Mouse (Mus musculus): ENCODE results near the gene Itgb1bp1. TPM values are rescaled to one million over a fixed set of nuclear protein-coding genes. Genes with fewer than 3 reads are reported as not detected.

Itgb1bp1 gene
- polyA plus RNA-seq, 1 experiment, result 135 TPM

DNA sequence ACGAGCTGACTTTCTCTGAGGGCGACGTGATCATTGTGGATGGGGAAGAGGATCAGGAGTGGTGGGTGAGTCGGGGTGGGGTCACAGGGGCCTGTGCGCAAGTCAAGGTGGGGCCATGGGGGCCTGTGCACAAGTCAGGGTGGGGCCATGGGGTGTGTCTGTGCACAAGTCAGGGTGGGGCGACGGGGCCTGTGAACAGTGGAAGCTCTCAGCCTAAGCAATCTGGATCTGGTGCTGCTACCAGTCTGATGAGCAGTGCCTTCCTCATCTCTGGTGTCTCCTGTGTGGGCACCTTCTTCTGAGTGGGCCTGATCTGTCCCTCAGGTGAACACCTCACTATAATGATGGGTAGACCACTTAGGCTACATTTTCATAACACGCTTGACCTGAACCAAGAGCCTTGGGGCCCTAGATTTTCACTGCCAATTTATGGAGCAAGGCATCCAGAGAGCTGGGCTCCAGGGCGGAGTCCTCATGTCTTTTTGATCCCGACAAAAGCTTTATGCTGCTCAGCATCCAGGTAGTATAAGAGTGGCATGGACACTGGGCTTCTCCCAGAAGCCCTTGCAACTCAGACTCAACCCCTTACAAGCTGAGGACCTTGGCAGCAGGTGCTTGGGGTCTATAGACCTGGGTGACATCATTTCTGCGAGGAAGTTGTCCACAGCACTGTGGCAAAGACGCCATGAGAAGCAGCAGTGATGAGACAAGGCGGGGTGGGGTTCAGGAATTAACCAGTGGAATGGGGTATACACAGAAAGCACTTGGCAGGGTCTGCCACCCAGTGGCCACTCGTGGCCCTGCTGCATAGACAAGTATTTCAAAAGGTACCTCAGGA is 19.9 kb downstream of the Itgb1bp1 start:
- no peaks in the 10 kb centered on the region for H3K27me3 ChIP-seq (ENCODE audit: control insufficient read depth, insufficient read depth, low read length)
- H3K27ac ChIP-seq (ENCODE audit: control insufficient read depth, insufficient read depth, low read depth, low read length), result no peak overlapping the region
- no peaks in the 10 kb centered on the region; the same call in 1 of the 2 replicates for H3K36me3 ChIP-seq (ENCODE audit: control insufficient read depth, insufficient read depth, low read length)
- no peak for TF ChIP-seq POLR2A (IDR thresholded peaks at IDR 0.05; ENCODE audit: control insufficient read depth, low read depth, low read length)
- TF ChIP-seq CTCF (IDR thresholded peaks at IDR 0.05; ENCODE audit: control insufficient read depth, insufficient read depth, insufficient replicate concordance, low read depth, low read length), result peak; percentile 53; the same call in 1 of the 2 replicates
- H3K4me1 ChIP-seq (ENCODE audit: control insufficient read depth, insufficient read depth, low read length), result no peaks in the 10 kb centered on the region
- H3K4me3 ChIP-seq (ENCODE audit: control insufficient read depth, low read depth, low read length), result no peak overlapping the region

DNA sequence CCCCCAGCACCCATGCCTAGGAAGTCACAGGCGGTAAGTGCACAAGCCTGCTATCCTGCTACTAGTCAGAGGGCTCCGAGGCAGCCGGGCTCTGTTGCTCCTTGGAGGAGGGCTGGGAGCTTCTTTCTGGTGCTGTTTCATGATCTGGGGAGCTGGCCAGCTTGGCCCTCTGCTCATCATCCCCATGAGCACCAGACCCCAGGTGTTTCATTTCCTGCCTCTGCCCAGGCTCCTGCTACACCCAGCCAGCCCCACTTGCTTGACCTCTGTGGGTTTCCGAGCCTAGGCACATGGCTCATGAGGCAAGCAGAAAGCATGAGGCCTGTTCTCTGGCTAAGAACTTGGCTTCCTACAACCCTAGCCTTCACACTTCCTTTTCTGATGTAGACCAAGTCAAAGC is 20.6 kb downstream of the Itgb1bp1 start:
- no peak overlapping the region for H3K27ac ChIP-seq (ENCODE audit: control insufficient read depth, insufficient read depth, low read depth, low read length)
- no peaks in the 10 kb centered on the region; the same call in 1 of the 2 replicates for H3K36me3 ChIP-seq (ENCODE audit: control insufficient read depth, insufficient read depth, low read length)
- H3K4me1 ChIP-seq (ENCODE audit: control insufficient read depth, insufficient read depth, low read length), result no peaks in the 10 kb centered on the region
- H3K4me3 ChIP-seq (ENCODE audit: control insufficient read depth, low read depth, low read length), result no peak overlapping the region
- H3K27me3 ChIP-seq (ENCODE audit: control insufficient read depth, insufficient read depth, low read length), result no peaks in the 10 kb centered on the region
- TF ChIP-seq CTCF (IDR thresholded peaks at IDR 0.05; ENCODE audit: control insufficient read depth, insufficient read depth, insufficient replicate concordance, low read depth, low read length), result no peak
- TF ChIP-seq POLR2A (IDR thresholded peaks at IDR 0.05; ENCODE audit: control insufficient read depth, low read depth, low read length), result no peak

DNA sequence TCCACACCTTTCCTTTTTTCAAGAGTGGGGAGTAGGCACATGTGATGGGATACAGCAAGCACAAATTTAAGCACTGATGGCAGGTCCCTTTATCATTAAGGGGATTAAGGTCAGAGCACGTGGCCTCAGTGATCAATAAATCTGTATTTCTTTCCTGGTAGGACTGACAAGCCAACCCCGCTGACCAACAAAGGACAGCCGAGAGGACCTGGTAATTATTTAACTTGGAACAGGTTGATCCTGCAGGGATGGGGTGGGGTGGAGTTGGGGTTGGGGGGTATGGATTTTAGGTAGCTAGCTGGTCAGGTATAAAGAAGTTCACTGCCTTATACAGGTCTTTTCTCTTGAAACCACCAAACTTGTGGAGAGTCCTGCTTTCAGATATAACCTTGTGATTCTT is 21.1 kb downstream of the Itgb1bp1 start:
- Histone ChIP-seq H3K27me3 (ENCODE audit: control insufficient read depth, insufficient read depth, low read length) (no peaks in the 10 kb centered on the region), H3K27ac (ENCODE audit: control insufficient read depth, insufficient read depth, low read depth, low read length) (no peak overlapping the region), H3K4me1 (ENCODE audit: control insufficient read depth, insufficient read depth, low read length) (no peaks in the 10 kb centered on the region), H3K36me3 (ENCODE audit: control insufficient read depth, insufficient read depth, low read length) (no peaks in the 10 kb centered on the region), H3K4me3 (ENCODE audit: control insufficient read depth, low read depth, low read length) (no peak overlapping the region)
- TF ChIP-seq CTCF (IDR thresholded peaks at IDR 0.05; ENCODE audit: control insufficient read depth, insufficient read depth, insufficient replicate concordance, low read depth, low read length), result no peak
- no peak for TF ChIP-seq POLR2A (IDR thresholded peaks at IDR 0.05; ENCODE audit: control insufficient read depth, low read depth, low read length)

DNA sequence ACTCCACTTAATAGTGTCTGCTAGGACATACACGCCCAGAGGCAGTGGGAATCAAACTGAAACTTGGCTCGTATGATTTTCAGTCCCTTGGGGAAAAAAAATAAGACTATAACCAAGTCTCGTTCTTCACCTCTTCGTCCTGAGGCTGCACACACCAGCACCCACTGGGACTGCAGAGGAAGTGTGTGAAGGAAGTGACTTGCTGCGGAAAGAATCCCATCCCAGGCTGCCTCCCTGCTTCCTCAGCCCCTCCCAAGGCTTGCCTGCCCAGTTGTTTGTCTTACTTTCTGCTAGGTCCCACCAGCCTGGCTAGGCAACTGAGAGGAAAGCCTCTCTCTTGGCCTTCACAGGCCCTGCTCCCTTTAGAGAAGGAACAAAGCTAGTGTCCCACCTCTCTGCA is 21.8 kb downstream of the Itgb1bp1 start:
- Histone ChIP-seq H3K27me3 (ENCODE audit: control insufficient read depth, insufficient read depth, low read length) (no peaks in the 10 kb centered on the region), H3K4me1 (ENCODE audit: control insufficient read depth, insufficient read depth, low read length) (no peaks in the 10 kb centered on the region), H3K27ac (ENCODE audit: control insufficient read depth, insufficient read depth, low read depth, low read length) (no peak overlapping the region), H3K36me3 (ENCODE audit: control insufficient read depth, insufficient read depth, low read length) (no peaks in the 10 kb centered on the region), H3K4me3 (ENCODE audit: control insufficient read depth, low read depth, low read length) (no peak overlapping the region)
- no peak for TF ChIP-seq POLR2A (IDR thresholded peaks at IDR 0.05; ENCODE audit: control insufficient read depth, low read depth, low read length)
- no peak for TF ChIP-seq CTCF (IDR thresholded peaks at IDR 0.05; ENCODE audit: control insufficient read depth, insufficient read depth, insufficient replicate concordance, low read depth, low read length)

DNA sequence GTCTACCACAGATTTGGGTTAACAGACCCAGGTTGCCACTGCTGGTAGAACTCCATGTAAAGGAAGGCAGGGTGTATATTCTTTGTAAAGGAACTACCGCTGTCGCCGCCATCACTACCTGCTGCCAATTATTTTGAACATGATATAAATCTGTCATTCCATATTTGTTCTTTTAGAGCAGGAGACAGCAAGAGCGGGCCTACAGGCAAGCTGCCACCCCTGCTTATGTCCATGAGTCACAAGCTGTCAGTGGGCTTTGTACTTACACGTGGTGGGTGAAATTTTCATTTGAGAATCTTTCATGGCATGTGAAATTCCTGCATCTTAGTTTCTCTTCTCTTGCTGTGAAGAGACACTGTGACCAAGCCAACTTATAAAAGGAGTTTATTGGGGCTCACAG is 22.8 kb downstream of the Itgb1bp1 start:
- Histone ChIP-seq H3K27ac (ENCODE audit: control insufficient read depth, insufficient read depth, low read depth, low read length) (no peak overlapping the region), H3K36me3 (ENCODE audit: control insufficient read depth, insufficient read depth, low read length) (no peaks in the 10 kb centered on the region), H3K4me1 (ENCODE audit: control insufficient read depth, insufficient read depth, low read length) (no peaks in the 10 kb centered on the region), H3K27me3 (ENCODE audit: control insufficient read depth, insufficient read depth, low read length) (no peaks in the 10 kb centered on the region), H3K4me3 (ENCODE audit: control insufficient read depth, low read depth, low read length) (no peak overlapping the region)
- TF ChIP-seq CTCF (IDR thresholded peaks at IDR 0.05; ENCODE audit: control insufficient read depth, insufficient read depth, insufficient replicate concordance, low read depth, low read length), result no peak
- no peak for TF ChIP-seq POLR2A (IDR thresholded peaks at IDR 0.05; ENCODE audit: control insufficient read depth, low read depth, low read length)

DNA sequence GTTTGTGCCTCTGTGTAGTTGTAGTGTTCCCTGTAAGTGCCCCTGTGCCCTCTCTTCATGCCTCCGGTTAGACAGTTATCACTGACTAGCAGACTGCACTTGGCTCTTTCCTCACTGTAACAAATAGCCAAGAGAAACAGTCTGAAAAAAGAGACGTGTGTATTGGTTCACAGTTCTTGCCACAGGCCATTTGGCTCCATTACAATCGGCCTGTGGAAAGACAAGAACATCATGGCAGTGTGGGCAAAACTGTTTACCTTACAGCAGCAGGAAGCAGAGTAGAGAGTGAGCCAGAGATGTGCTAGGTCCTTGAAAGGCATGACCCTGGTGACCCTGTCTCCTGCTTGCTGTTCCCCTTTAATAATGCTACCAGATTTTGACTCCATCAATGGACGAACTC is 24.6 kb downstream of the Itgb1bp1 start:
- no peak for TF ChIP-seq CTCF (IDR thresholded peaks at IDR 0.05; ENCODE audit: control insufficient read depth, insufficient read depth, insufficient replicate concordance, low read depth, low read length)
- TF ChIP-seq POLR2A (IDR thresholded peaks at IDR 0.05; ENCODE audit: control insufficient read depth, low read depth, low read length), result no peak
- Histone ChIP-seq H3K27me3 (ENCODE audit: control insufficient read depth, insufficient read depth, low read length) (no peaks in the 10 kb centered on the region), H3K4me1 (ENCODE audit: control insufficient read depth, insufficient read depth, low read length) (no peaks in the 10 kb centered on the region), H3K27ac (ENCODE audit: control insufficient read depth, insufficient read depth, low read depth, low read length) (no peak overlapping the region), H3K36me3 (ENCODE audit: control insufficient read depth, insufficient read depth, low read length) (no peaks in the 10 kb centered on the region), H3K4me3 (ENCODE audit: control insufficient read depth, low read depth, low read length) (no peak overlapping the region)

DNA sequence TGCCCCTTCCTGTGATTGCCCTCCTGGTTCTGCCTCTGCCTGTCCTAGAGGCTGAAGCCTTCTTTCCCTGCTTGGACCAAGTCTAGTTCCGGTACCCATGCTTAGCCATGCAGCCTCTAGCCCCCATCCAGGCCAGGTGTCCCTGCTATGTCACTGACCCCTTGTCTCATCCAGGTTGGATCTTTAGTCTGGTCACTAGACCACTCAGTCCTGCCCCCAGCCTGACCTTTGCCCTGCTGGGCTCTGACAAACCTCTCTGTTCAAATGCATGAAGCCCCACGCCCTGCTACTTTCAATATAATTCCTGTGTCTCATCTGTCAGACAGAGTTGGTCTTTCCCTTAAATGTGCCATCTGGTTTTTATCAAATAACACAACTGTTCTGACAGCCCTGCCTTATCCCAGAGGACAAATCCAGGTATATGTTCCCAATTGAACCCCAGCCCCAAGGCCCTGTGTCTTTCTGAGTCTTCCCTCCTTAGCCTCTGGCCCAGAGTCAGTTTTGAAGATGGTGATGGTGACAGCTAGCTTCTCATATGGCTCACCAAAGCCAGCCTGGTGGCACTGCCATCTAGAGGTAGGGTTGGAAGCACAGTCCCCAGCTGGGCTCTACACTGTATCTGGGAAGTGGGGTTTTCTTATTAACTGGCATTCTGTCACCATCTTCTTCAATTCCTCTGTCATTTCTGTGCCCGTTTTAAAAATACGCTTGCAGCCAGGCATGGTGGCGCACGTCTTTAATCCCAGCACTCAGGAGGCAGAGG is 25.4 kb downstream of the Itgb1bp1 start:
- H3K27ac ChIP-seq (ENCODE audit: control insufficient read depth, insufficient read depth, low read depth, low read length), result no peak overlapping the region
- H3K36me3 ChIP-seq (ENCODE audit: control insufficient read depth, insufficient read depth, low read length), result no peaks in the 10 kb centered on the region
- H3K27me3 ChIP-seq (ENCODE audit: control insufficient read depth, insufficient read depth, low read length), result no peaks in the 10 kb centered on the region
- H3K4me3 ChIP-seq (ENCODE audit: control insufficient read depth, low read depth, low read length), result no peak overlapping the region
- no peaks in the 10 kb centered on the region for H3K4me1 ChIP-seq (ENCODE audit: control insufficient read depth, insufficient read depth, low read length)
- no peak for TF ChIP-seq POLR2A (IDR thresholded peaks at IDR 0.05; ENCODE audit: control insufficient read depth, low read depth, low read length)
